Mouse (Mus musculus): Measurements from ENCODE around the gene Zscan25.

DNA sequence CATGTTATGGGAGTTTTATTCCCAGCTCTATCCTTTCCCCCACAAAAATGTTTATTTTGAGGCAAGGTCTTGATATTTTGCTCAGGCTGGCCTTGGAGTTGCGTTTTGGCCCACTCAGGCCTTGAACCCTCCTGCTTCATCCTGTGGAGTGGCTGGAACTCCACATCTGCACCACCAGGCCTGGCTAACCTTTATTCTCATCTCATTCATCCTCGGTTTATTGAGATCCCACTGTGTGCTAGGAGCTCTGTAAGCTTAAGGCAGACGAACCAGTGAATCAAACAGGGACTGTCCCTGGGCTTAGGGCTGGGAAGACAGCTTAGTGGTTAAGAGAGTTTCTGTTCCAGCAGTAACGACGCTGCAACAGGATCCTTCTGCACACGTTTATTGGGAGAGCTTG is 12.1 kb downstream of the Zscan25 start:
- TF ChIP-seq POLR2A (IDR thresholded peaks at IDR 0.05; ENCODE audit: extremely low read depth, insufficient read depth, low read length) (no peak), CTCF (IDR thresholded peaks at IDR 0.05; ENCODE audit: extremely low read depth, insufficient read depth, low read length) (no peak)
